Mouse (Mus musculus): Measurements from ENCODE around the gene Lgi1. TPM values are rescaled to one million over a fixed set of nuclear protein-coding genes. Genes with fewer than 3 reads are reported as not detected.

Gene Lgi1
- polyA plus RNA-seq, 1 experiment: 0.10 TPM

GRCm38 (mm10) chr19:38232087-38232486 is 32.2 kb upstream of the Lgi1 start:
- H3K27ac ChIP-seq (ENCODE audit: control insufficient read depth, insufficient read depth, low read depth, low read length): no peak overlapping the region
- no peaks in the 10 kb centered on the region for H3K27me3 ChIP-seq (ENCODE audit: control insufficient read depth, insufficient read depth, low read length)
- H3K36me3 ChIP-seq (ENCODE audit: control insufficient read depth, insufficient read depth, low read length): no peaks in the 10 kb centered on the region
- H3K4me1 ChIP-seq (ENCODE audit: control insufficient read depth, insufficient read depth, low read length): no peaks in the 10 kb centered on the region
- no peak overlapping the region for H3K4me3 ChIP-seq (ENCODE audit: control insufficient read depth, low read depth, low read length)
- no peak for TF ChIP-seq POLR2A (IDR thresholded peaks at IDR 0.05; ENCODE audit: control insufficient read depth, low read depth, low read length)
- no peak for TF ChIP-seq CTCF (IDR thresholded peaks at IDR 0.05; ENCODE audit: control insufficient read depth, insufficient read depth, insufficient replicate concordance, low read depth, low read length)

- H3K36me3 ChIP-seq (ENCODE audit: control insufficient read depth, insufficient read depth, low read length): no peaks in the 10 kb centered on the region
Measured at GRCm38 (mm10) chr19:38232516-38232915, 31.8 kb upstream of the Lgi1 start.

GRCm38 (mm10) chr19:38236526-38236925 is 27.8 kb upstream of the Lgi1 start:
- Histone ChIP-seq H3K27ac (ENCODE audit: control insufficient read depth, insufficient read depth, low read depth, low read length) (no peak overlapping the region), H3K27me3 (ENCODE audit: control insufficient read depth, insufficient read depth, low read length) (no peaks in the 10 kb centered on the region), H3K4me3 (ENCODE audit: control insufficient read depth, low read depth, low read length) (peak overlapping the region; percentile 61), H3K36me3 (ENCODE audit: control insufficient read depth, insufficient read depth, low read length) (no peaks in the 10 kb centered on the region), H3K4me1 (ENCODE audit: control insufficient read depth, insufficient read depth, low read length) (peaks cover 6% of the 10 kb centered on the region)
- TF ChIP-seq POLR2A (IDR thresholded peaks at IDR 0.05; ENCODE audit: control insufficient read depth, low read depth, low read length) (no peak), CTCF (IDR thresholded peaks at IDR 0.05; ENCODE audit: control insufficient read depth, insufficient read depth, insufficient replicate concordance, low read depth, low read length) (no peak)

More at GRCm38 (mm10) chr19:38232516-38232915, 31.8 kb upstream of the Lgi1 start:
- TF ChIP-seq CTCF (IDR thresholded peaks at IDR 0.05; ENCODE audit: control insufficient read depth, insufficient read depth, insufficient replicate concordance, low read depth, low read length) (no peak), POLR2A (IDR thresholded peaks at IDR 0.05; ENCODE audit: control insufficient read depth, low read depth, low read length) (no peak)
- Histone ChIP-seq H3K27me3 (ENCODE audit: control insufficient read depth, insufficient read depth, low read length) (no peaks in the 10 kb centered on the region), H3K27ac (ENCODE audit: control insufficient read depth, insufficient read depth, low read depth, low read length) (no peak overlapping the region), H3K4me3 (ENCODE audit: control insufficient read depth, low read depth, low read length) (no peak overlapping the region), H3K4me1 (ENCODE audit: control insufficient read depth, insufficient read depth, low read length) (no peaks in the 10 kb centered on the region; the same call in 1 of the 2 replicates)

GRCm38 (mm10) chr19:38237834-38238212 is 26.5 kb upstream of the Lgi1 start:
- TF ChIP-seq POLR2A (IDR thresholded peaks at IDR 0.05; ENCODE audit: control insufficient read depth, low read depth, low read length) (no peak), CTCF (IDR thresholded peaks at IDR 0.05; ENCODE audit: control insufficient read depth, insufficient read depth, insufficient replicate concordance, low read depth, low read length) (no peak)
- no peaks in the 10 kb centered on the region for H3K36me3 ChIP-seq (ENCODE audit: control insufficient read depth, insufficient read depth, low read length)
- H3K27ac ChIP-seq (ENCODE audit: control insufficient read depth, insufficient read depth, low read depth, low read length): no peak overlapping the region
- peaks cover 6% of the 10 kb centered on the region for H3K4me1 ChIP-seq (ENCODE audit: control insufficient read depth, insufficient read depth, low read length)
- peak overlapping the region; percentile 77 for H3K4me3 ChIP-seq (ENCODE audit: control insufficient read depth, low read depth, low read length)
- no peaks in the 10 kb centered on the region for H3K27me3 ChIP-seq (ENCODE audit: control insufficient read depth, insufficient read depth, low read length)

GRCm38 (mm10) chr19:38238213-38238951 is 26.0 kb upstream of the Lgi1 start:
- no peaks in the 10 kb centered on the region for H3K36me3 ChIP-seq (ENCODE audit: control insufficient read depth, insufficient read depth, low read length)
- no peaks in the 10 kb centered on the region for H3K27me3 ChIP-seq (ENCODE audit: control insufficient read depth, insufficient read depth, low read length)
- H3K4me1 ChIP-seq (ENCODE audit: control insufficient read depth, insufficient read depth, low read length): peaks cover 6% of the 10 kb centered on the region
- H3K27ac ChIP-seq (ENCODE audit: control insufficient read depth, insufficient read depth, low read depth, low read length): no peak overlapping the region
- peak overlapping the region; percentile 77 for H3K4me3 ChIP-seq (ENCODE audit: control insufficient read depth, low read depth, low read length)
- TF ChIP-seq CTCF (IDR thresholded peaks at IDR 0.05; ENCODE audit: control insufficient read depth, insufficient read depth, insufficient replicate concordance, low read depth, low read length): no peak
- peak; percentile 27; the same call in 1 of the 2 replicates for TF ChIP-seq POLR2A (IDR thresholded peaks at IDR 0.05; ENCODE audit: control insufficient read depth, low read depth, low read length)

- TF ChIP-seq POLR2A (IDR thresholded peaks at IDR 0.05; ENCODE audit: control insufficient read depth, low read depth, low read length): no peak
- TF ChIP-seq CTCF (IDR thresholded peaks at IDR 0.05; ENCODE audit: control insufficient read depth, insufficient read depth, insufficient replicate concordance, low read depth, low read length): no peak
- Histone ChIP-seq H3K36me3 (ENCODE audit: control insufficient read depth, insufficient read depth, low read length) (no peaks in the 10 kb centered on the region), H3K4me3 (ENCODE audit: control insufficient read depth, low read depth, low read length) (no peak overlapping the region), H3K27ac (ENCODE audit: control insufficient read depth, insufficient read depth, low read depth, low read length) (no peak overlapping the region), H3K27me3 (ENCODE audit: control insufficient read depth, insufficient read depth, low read length) (no peaks in the 10 kb centered on the region), H3K4me1 (ENCODE audit: control insufficient read depth, insufficient read depth, low read length) (peaks cover 6% of the 10 kb centered on the region)
Measured at GRCm38 (mm10) chr19:38242314-38242852, 22.0 kb upstream of the Lgi1 start.

- no peak overlapping the region for H3K4me3 ChIP-seq (ENCODE audit: control insufficient read depth, low read depth, low read length)
- H3K27ac ChIP-seq (ENCODE audit: control insufficient read depth, insufficient read depth, low read depth, low read length): no peak overlapping the region
- H3K27me3 ChIP-seq (ENCODE audit: control insufficient read depth, insufficient read depth, low read length): no peaks in the 10 kb centered on the region
- TF ChIP-seq POLR2A (IDR thresholded peaks at IDR 0.05; ENCODE audit: control insufficient read depth, low read depth, low read length): no peak
- no peak for TF ChIP-seq CTCF (IDR thresholded peaks at IDR 0.05; ENCODE audit: control insufficient read depth, insufficient read depth, insufficient replicate concordance, low read depth, low read length)
- H3K36me3 ChIP-seq (ENCODE audit: control insufficient read depth, insufficient read depth, low read length): no peaks in the 10 kb centered on the region
- H3K4me1 ChIP-seq (ENCODE audit: control insufficient read depth, insufficient read depth, low read length): no peaks in the 10 kb centered on the region
Measured at GRCm38 (mm10) chr19:38244748-38245147, 19.6 kb upstream of the Lgi1 start.

Data from testis, adult 2 months (tissue).